Mouse (Mus musculus): ENCODE measurements around the gene Fras1. TPM values are rescaled to one million over a fixed set of nuclear protein-coding genes. Genes with fewer than 3 reads are reported as not detected.

Fras1 gene
- polyA plus RNA-seq, 1 experiment, result 0.29 TPM

DNA sequence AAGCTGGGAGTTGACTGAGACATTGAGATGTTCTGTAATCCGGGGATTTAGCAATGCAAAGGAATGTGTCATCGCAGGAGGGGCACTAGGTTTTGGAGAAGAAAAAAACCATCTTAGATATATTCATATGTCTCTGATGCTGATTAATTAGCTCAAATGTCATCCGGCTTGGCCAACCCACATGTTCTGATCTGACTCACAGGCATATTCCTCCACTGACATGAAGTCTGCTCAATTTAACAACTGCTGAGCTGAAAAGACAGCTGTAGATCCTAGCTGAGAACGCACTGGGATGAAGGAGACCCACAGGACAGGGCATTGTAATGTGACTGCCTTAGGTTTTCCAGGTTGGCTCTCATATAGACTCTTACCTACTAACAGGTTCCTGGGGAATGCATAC is 128.0 kb downstream of the Fras1 start:
- Histone ChIP-seq H3K4me3 (ENCODE audit: low read depth, low read length) (no peak overlapping the region), H3K27ac (ENCODE audit: insufficient read depth, low read depth, low read length) (no peak overlapping the region), H3K36me3 (ENCODE audit: control insufficient read depth, insufficient read depth, low read length) (no peaks in the 10 kb centered on the region), H3K27me3 (ENCODE audit: control insufficient read depth, insufficient read depth, low read length) (no peaks in the 10 kb centered on the region), H3K4me1 (ENCODE audit: control insufficient read depth, insufficient read depth, insufficient read length, low read length) (no peaks in the 10 kb centered on the region)
- 84% methylated on average over 4 of the region's 4 CpGs for WGBS
- TF ChIP-seq CTCF (IDR thresholded peaks at IDR 0.05; ENCODE audit: extremely low read depth, insufficient read length, insufficient replicate concordance, low read depth, low read length) (no peak), POLR2A (IDR thresholded peaks at IDR 0.05; ENCODE audit: low read depth, low read length) (no peak)

DNA sequence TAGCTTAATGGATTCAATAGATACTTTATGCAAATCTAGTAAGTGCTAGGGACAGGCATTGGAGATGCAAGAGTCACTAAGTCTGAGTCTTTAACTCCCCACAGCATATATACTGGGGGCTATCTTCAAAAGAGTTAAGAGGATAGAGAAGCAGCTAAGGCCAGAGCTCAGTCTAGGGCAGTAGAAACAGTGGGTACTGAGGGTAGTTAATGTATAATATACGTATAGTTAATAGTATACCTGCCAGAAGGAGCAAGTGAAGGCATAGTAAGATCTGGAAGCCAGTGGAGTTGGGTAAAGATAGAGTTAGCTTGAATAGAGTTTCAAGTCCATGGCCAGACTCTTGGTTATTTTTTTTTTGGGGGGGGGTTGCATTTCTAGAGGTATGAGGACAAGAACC is 128.6 kb downstream of the Fras1 start:
- Histone ChIP-seq H3K27me3 (ENCODE audit: control insufficient read depth, insufficient read depth, low read length) (no peaks in the 10 kb centered on the region), H3K36me3 (ENCODE audit: control insufficient read depth, insufficient read depth, low read length) (no peaks in the 10 kb centered on the region), H3K4me3 (ENCODE audit: low read depth, low read length) (no peak overlapping the region), H3K4me1 (ENCODE audit: control insufficient read depth, insufficient read depth, insufficient read length, low read length) (no peaks in the 10 kb centered on the region), H3K27ac (ENCODE audit: insufficient read depth, low read depth, low read length) (no peak overlapping the region)
- TF ChIP-seq POLR2A (IDR thresholded peaks at IDR 0.05; ENCODE audit: low read depth, low read length), result no peak
- no peak for TF ChIP-seq CTCF (IDR thresholded peaks at IDR 0.05; ENCODE audit: extremely low read depth, insufficient read length, insufficient replicate concordance, low read depth, low read length)
- 64% methylated on average over 1 of the region's 1 CpGs for WGBS

DNA sequence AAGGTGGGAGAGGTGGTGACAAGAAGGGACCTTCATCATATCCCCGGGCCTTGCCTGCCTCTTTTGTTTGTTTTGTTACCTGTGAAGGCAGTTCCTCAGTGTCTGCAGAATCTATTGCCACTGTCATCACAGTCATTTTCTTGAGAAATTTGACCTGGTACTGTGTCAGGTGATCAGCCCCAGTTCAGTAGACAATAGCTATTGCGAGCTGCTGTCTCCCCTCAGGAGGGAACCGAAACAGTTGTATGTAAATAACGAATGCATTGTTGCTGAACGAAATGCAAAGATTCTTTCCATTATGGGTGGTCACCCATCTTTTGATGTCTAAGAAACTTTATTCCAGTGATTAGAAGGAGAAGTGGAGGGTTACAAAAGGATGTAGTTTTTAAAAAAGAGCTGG is 137.2 kb downstream of the Fras1 start:
- TF ChIP-seq POLR2A (IDR thresholded peaks at IDR 0.05; ENCODE audit: low read depth, low read length) (no peak), CTCF (IDR thresholded peaks at IDR 0.05; ENCODE audit: extremely low read depth, insufficient read length, insufficient replicate concordance, low read depth, low read length) (no peak)
- Histone ChIP-seq H3K27me3 (ENCODE audit: control insufficient read depth, insufficient read depth, low read length) (no peaks in the 10 kb centered on the region), H3K36me3 (ENCODE audit: control insufficient read depth, insufficient read depth, low read length) (no peaks in the 10 kb centered on the region), H3K4me3 (ENCODE audit: low read depth, low read length) (no peak overlapping the region), H3K4me1 (ENCODE audit: control insufficient read depth, insufficient read depth, insufficient read length, low read length) (no peaks in the 10 kb centered on the region), H3K27ac (ENCODE audit: insufficient read depth, low read depth, low read length) (no peak overlapping the region)
- 82% methylated on average over 5 of the region's 5 CpGs for WGBS

DNA sequence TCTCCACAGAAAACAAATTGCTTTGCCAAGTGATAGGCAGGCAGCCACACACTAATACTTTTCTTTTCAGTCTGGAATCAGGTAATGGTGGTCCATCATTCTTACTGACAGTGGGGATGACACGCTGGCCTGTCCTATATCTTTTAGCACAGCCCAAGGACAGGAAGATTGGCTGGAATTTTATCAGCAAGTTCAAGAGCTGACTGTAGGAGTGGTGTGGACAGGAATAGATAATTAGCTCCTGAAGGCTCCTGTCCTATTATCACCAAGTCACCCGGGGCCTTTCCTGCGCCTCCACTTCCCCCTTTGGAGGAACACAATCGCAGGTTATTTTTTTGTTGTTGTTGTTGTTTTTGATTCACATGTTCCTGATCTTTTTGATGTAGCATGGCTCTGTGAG is 139.6 kb downstream of the Fras1 start:
- H3K36me3 ChIP-seq (ENCODE audit: control insufficient read depth, insufficient read depth, low read length), result no peaks in the 10 kb centered on the region
- no peaks in the 10 kb centered on the region for H3K4me1 ChIP-seq (ENCODE audit: control insufficient read depth, insufficient read depth, insufficient read length, low read length)
- no peak overlapping the region for H3K27ac ChIP-seq (ENCODE audit: insufficient read depth, low read depth, low read length)
- TF ChIP-seq CTCF (IDR thresholded peaks at IDR 0.05; ENCODE audit: extremely low read depth, insufficient read length, insufficient replicate concordance, low read depth, low read length) (no peak), POLR2A (IDR thresholded peaks at IDR 0.05; ENCODE audit: low read depth, low read length) (no peak)
- no peak overlapping the region for H3K4me3 ChIP-seq (ENCODE audit: low read depth, low read length)
- WGBS, result 72% methylated on average over 4 of the region's 4 CpGs
- H3K27me3 ChIP-seq (ENCODE audit: control insufficient read depth, insufficient read depth, low read length), result no peaks in the 10 kb centered on the region

DNA sequence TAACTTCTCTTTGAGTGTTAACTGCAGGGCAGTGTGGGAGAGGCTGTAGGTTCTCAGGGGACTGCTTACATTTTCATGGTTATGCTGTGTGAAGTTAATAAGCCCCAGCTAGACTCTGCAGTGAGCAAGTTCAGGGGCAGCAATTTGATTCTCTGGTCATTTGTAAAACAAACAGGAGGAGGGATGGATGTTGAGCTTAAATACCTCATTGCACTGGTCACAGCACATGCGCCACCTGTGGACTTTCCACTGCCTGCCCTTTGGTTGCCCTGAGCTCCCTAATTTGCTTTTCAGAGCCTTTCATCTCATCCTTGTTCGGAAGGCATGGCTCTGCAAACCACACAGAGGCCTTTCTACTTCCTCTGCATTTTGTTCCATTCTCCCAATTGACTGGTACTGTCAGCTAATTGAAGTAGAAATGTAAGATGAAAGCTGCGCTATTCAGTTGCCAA is 142.1 kb downstream of the Fras1 start:
- no peak overlapping the region for H3K27ac ChIP-seq (ENCODE audit: insufficient read depth, low read depth, low read length)
- 87% methylated on average over 3 of the region's 3 CpGs for WGBS
- H3K36me3 ChIP-seq (ENCODE audit: control insufficient read depth, insufficient read depth, low read length), result no peaks in the 10 kb centered on the region
- TF ChIP-seq CTCF (IDR thresholded peaks at IDR 0.05; ENCODE audit: extremely low read depth, insufficient read length, insufficient replicate concordance, low read depth, low read length) (no peak), POLR2A (IDR thresholded peaks at IDR 0.05; ENCODE audit: low read depth, low read length) (no peak)
- no peak overlapping the region for H3K4me3 ChIP-seq (ENCODE audit: low read depth, low read length)
- H3K27me3 ChIP-seq (ENCODE audit: control insufficient read depth, insufficient read depth, low read length), result no peaks in the 10 kb centered on the region
- no peaks in the 10 kb centered on the region for H3K4me1 ChIP-seq (ENCODE audit: control insufficient read depth, insufficient read depth, insufficient read length, low read length)

DNA sequence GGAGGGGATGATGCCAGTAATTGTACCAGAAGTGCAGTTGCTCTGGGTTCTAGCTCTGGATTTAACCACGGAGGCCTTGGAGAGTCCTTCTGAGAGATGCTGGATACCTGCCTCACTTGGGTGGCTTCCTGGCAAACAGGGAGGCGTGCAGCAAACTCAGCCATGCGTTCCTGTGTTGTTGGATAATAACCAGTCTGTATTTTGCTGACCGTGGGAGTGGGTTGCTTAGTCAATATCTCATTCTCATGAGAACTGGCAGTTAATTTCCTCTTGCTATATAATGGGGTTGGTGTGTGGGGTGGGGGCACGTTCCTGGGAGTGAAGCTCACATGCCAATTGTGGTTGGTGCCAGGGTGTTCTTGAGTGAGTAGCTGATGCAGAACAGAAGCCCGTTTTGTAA is 142.6 kb downstream of the Fras1 start:
- 79% methylated on average over 6 of the region's 6 CpGs for WGBS

DNA sequence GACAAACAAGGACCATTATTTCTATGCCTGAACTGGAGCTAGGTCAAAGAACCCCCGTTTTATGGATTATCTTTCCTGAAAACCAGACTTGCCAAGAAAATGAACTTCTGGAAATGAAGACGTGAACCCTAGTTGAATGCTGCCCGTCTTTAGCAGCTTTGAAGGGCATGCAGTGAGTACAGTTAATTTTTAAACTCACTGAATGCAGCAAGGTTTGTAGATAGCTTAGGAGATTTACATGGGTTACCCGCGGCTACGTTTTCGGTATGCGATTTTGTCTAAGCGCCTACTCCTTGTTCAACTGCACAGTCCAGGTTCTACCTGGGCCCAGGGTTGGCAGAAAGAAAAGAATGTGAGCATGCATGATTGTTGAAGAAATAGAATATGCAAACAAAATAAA is 147.8 kb downstream of the Fras1 start:
- H3K27ac ChIP-seq (ENCODE audit: insufficient read depth, low read depth, low read length), result no peak overlapping the region
- no peak for TF ChIP-seq CTCF (IDR thresholded peaks at IDR 0.05; ENCODE audit: extremely low read depth, insufficient read length, insufficient replicate concordance, low read depth, low read length)
- TF ChIP-seq POLR2A (IDR thresholded peaks at IDR 0.05; ENCODE audit: low read depth, low read length), result no peak
- H3K27me3 ChIP-seq (ENCODE audit: control insufficient read depth, insufficient read depth, low read length), result no peaks in the 10 kb centered on the region
- WGBS, result 35% methylated on average over 9 of the region's 9 CpGs
- H3K4me1 ChIP-seq (ENCODE audit: control insufficient read depth, insufficient read depth, insufficient read length, low read length), result no peaks in the 10 kb centered on the region
- no peak overlapping the region for H3K4me3 ChIP-seq (ENCODE audit: low read depth, low read length)
- no peaks in the 10 kb centered on the region for H3K36me3 ChIP-seq (ENCODE audit: control insufficient read depth, insufficient read depth, low read length)

More for the DNA sequence above, 142.6 kb downstream of the Fras1 start:
- Histone ChIP-seq H3K4me3 (ENCODE audit: low read depth, low read length) (no peak overlapping the region), H3K27ac (ENCODE audit: insufficient read depth, low read depth, low read length) (no peak overlapping the region), H3K4me1 (ENCODE audit: control insufficient read depth, insufficient read depth, insufficient read length, low read length) (no peaks in the 10 kb centered on the region), H3K36me3 (ENCODE audit: control insufficient read depth, insufficient read depth, low read length) (no peaks in the 10 kb centered on the region), H3K27me3 (ENCODE audit: control insufficient read depth, insufficient read depth, low read length) (no peaks in the 10 kb centered on the region)
- TF ChIP-seq CTCF (IDR thresholded peaks at IDR 0.05; ENCODE audit: extremely low read depth, insufficient read length, insufficient replicate concordance, low read depth, low read length) (no peak), POLR2A (IDR thresholded peaks at IDR 0.05; ENCODE audit: low read depth, low read length) (no peak)
